Mouse (Mus musculus) heart, embryonic 14.5 days (tissue): Measurements from ENCODE around the gene Prss16. TPM values are rescaled to one million over a fixed set of nuclear protein-coding genes. Genes with fewer than 3 reads are reported as not detected.

Experiments used
- ATAC-seq: fragments of 200-750 bp; cut with Nextera tagmentation; 2 replicates; pipeline ENCODE4 v1.8.0; 2017; ENCODE audit warnings: low read depth, moderate TSS enrichment; ENCODE audit not compliant: insufficient number of reproducible peaks, insufficient read depth, low FRiP score
- H3K27ac ChIP-seq, 2 experiments: fragments of 200-500 bp in 1 of 2; fragments of 300-500 bp in 1 of 2; sonication (generic) in 1 of 2; replicated peaks in 1 of 2; 2 replicates each; pipeline ENCODE4 v1.5.1; 2012 to 2014; ENCODE audit warnings: low read depth in 2 of 2, low read length in 2 of 2, control low read depth in 1 of 2, mild to moderate bottlenecking in 1 of 2, mixed read lengths in 1 of 2; ENCODE audit not compliant: control insufficient read depth in 1 of 2, insufficient read depth in 1 of 2
- H3K27me3 ChIP-seq: fragments of 300-500 bp; sonication (generic); 2 replicates; pipeline ENCODE4 v1.6.1; 2014; ENCODE audit warnings: mild to moderate bottlenecking, low read length, control low read depth; ENCODE audit not compliant: control insufficient read depth, insufficient read depth
- H3K36me3 ChIP-seq: fragments of 300-500 bp; sonication (generic); 2 replicates; pipeline ENCODE4 v1.6.1; 2014; ENCODE audit warnings: mild to moderate bottlenecking, control low read depth, low read length, mixed read lengths; ENCODE audit not compliant: control insufficient read depth, insufficient read depth
- H3K4me1 ChIP-seq, 2 experiments: fragments of 200-500 bp in 1 of 2; fragments of 300-500 bp in 1 of 2; sonication (generic) in 1 of 2; 2 replicates each; pipeline ENCODE4 v1.6.1; 2012 to 2014; ENCODE audit warnings: low read length in 2 of 2, control low read depth in 1 of 2, mixed read lengths in 1 of 2; ENCODE audit not compliant: control insufficient read depth in 2 of 2, insufficient read depth in 2 of 2
- H3K4me2 ChIP-seq: fragments of 300-500 bp; sonication (generic); 2 replicates; pipeline ENCODE4 v1.6.1; 2014; ENCODE audit warnings: mild to moderate bottlenecking, low read length
- H3K4me3 ChIP-seq, 2 experiments: fragments of 200-500 bp in 1 of 2; fragments of 300-500 bp in 1 of 2; sonication (generic) in 1 of 2; 2 replicates each; pipeline ENCODE4 v1.5.1; 2012 to 2014; ENCODE audit warnings: low read length in 2 of 2, mild to moderate bottlenecking in 2 of 2, control low read depth in 1 of 2, low read depth in 1 of 2, moderate library complexity in 1 of 2; ENCODE audit not compliant: control insufficient read depth in 1 of 2, insufficient read depth in 1 of 2
- H3K9ac ChIP-seq: fragments of 300-500 bp; sonication (generic); 2 replicates; pipeline ENCODE4 v1.6.1; 2014; ENCODE audit warnings: mild to moderate bottlenecking, low read length
- H3K9me3 ChIP-seq: fragments of 300-500 bp; sonication (generic); 2 replicates; pipeline ENCODE4 v1.6.1; 2016; ENCODE audit warnings: low read length, control low read depth; ENCODE audit not compliant: control insufficient read depth
- WGBS: fragments of 180-500 bp; shearing (Covaris S2); extraction: QIAGEN DNeasy Blood & Tissue Kit; methylation state at CpG from one replicate; pipeline ENCODE4 v1.1.7; 2014; 5-methylcytosine and 5-hydroxymethylcytosine counted together
- polyA plus RNA-seq: library from polyadenylated mRNA; unstranded; fragments of >200 nt; fragmentation: Nextera tagmentation; extraction: Ambion mirVana; gene quantifications from 2 replicates; pipeline ENCODE4 v1.2.1, GENCODE M21; 2014

Prss16 gene
- polyA plus RNA-seq, 1 experiment from 2014 or later: 0.88 TPM

DNA sequence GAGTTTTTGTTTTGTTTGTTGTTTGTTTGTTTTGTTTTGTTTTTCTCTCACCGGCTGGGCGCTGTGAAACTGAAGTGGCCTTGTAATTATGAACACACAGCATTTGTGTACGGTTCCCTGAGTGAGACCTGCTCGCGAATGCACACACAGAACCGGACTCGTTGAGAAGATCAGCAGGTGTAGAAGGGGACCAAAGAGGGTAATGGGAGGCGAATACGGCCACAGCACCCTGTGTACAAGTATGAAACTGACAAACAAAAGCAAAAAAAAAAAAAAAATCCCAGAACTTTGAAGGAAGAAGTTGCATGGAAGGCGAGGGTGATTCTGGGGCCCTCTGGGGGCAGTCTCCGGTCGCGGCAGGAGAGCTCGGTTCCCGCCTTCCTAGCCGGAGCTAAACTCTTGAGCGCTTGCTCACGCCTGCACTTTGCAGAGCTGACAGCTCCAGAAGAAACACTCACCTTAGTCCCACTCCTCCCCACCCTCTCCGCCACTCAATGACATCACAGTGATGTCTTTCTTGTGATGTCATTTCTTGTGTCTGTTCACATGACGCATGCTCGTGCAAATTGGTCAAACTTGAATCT lies 14.1 kb downstream of the Prss16 start:
- peak overlapping the region; percentile 41 to 49 for H3K4me3 ChIP-seq
- H3K9me3 ChIP-seq: peaks cover 7% of the 10 kb centered on the region; the same call in 1 of the 2 replicates
- peak overlapping the region; percentile 63 for H3K9ac ChIP-seq
- no peak overlapping the region for H3K27ac ChIP-seq
- peaks cover 7 to 18% of the 10 kb centered on the region in 2 experiments; a peak in 3 of 4 replicates for H3K4me1 ChIP-seq
- WGBS: under 1% methylated on average over 21 of the region's 21 CpGs
- peak overlapping the region; percentile 77 for H3K4me2 ChIP-seq
- no peaks in the 10 kb centered on the region for H3K36me3 ChIP-seq
- peaks cover 43% of the 10 kb centered on the region for H3K27me3 ChIP-seq
- peak; percentile 66; the same call in 1 of the 2 replicates for ATAC-seq

DNA sequence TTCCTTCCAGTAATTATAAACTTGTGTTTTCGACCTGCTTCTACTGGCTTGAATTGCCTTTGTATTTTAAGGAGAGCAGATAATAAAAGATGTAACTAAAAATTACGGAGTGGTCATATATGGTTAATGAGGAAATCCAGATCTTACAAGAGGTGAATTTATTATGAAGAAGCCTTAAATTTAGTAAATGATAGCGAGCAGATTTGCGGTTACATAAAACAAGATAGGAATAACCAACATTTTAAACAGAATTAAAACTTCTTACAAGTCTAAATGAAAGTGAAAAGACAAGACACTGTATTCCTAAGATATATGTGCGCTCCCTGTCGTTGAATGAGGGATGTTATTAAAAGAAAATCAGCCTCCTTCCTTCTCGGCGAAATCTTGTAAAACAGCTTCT lies 14.6 kb downstream of the Prss16 start:
- Histone ChIP-seq H3K9ac (peak overlapping the region; percentile 63), H3K4me1 (peaks cover 7 to 18% of the 10 kb centered on the region in 2 experiments; a peak in 3 of 4 replicates), H3K27me3 (peaks cover 37% of the 10 kb centered on the region), H3K4me3 (peak overlapping the region; percentile 41 to 49), H3K9me3 (peaks cover 7% of the 10 kb centered on the region; the same call in 1 of the 2 replicates), H3K4me2 (peak overlapping the region; percentile 77), H3K27ac (no peak overlapping the region), H3K36me3 (no peaks in the 10 kb centered on the region)
- WGBS: 5% methylated on average over 8 of the region's 8 CpGs
- ATAC-seq: no peak

DNA sequence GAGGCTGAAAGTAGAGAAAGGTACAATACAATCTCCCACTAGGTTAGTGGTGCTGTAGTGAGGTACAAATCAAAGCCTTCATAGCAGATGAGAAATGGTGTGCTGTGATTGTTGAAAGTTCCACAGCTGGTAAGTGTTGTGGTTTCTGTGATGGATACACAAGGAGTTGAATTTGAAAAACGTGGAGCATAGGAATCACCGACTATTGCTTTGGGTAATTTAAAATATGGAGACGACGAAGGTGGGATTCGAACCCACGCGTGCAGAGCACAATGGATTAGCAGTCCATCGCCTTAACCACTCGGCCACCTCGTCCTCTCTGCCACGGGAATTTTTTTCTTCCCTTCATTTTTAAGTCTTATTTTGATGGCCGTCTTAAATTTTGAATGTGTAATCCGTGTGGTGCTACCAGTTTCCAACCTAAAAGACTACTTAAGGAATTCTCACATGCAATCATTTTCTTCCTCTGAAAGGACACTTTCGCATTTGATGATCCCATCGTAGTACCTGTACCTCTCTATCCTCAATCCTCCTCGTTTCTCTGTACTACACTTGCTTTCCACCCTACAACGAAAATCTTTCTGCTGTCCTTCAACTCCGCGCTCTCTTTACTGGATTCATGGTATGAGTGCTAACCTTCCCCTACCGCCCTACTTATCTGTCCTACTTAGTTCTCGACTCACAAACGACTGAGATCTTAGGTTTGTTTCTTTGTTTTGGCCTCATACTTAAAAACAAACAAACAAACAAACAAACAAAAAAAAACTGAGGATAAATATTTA lies 15.4 kb downstream of the Prss16 start:
- Histone ChIP-seq H3K9ac (peak overlapping the region; percentile 21; the same call in 1 of the 2 replicates), H3K27ac (no peak overlapping the region; a peak in 1 of 4 replicates), H3K27me3 (peaks cover 30% of the 10 kb centered on the region), H3K9me3 (peaks cover 7% of the 10 kb centered on the region; the same call in 1 of the 2 replicates), H3K4me2 (peak overlapping the region; percentile 77), H3K36me3 (no peaks in the 10 kb centered on the region), H3K4me3 (peak overlapping the region in 1 of 2 experiments; percentile 49; a peak in 3 of 4 replicates), H3K4me1 (peaks cover 7 to 18% of the 10 kb centered on the region in 2 experiments; a peak in 3 of 4 replicates)
- ATAC-seq: no peak
- WGBS: 2% methylated on average over 22 of the region's 22 CpGs

DNA sequence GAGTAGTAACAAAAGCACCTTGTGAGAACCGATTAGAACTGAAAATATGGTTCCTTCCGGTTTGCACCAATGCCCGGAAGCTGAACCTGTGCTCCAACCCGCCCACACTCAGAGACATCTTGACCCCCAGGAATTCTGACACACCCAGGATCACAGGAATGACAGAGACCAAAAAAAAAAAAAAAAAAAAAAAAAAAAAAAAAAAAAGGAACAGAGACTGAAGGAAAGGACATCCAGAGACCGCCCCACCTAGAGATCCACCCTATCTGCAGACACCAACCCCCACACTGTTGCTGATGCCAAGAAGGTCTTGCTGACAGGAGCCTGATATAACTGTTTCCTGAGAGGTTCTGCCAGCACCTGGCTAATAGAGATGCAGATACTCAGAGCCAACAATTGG lies 17.0 kb downstream of the Prss16 start:
- H3K27me3 ChIP-seq: peaks cover 19% of the 10 kb centered on the region
- H3K9ac ChIP-seq: no peak overlapping the region
- peaks cover 7 to 16% of the 10 kb centered on the region in 2 experiments; a peak in 3 of 4 replicates for H3K4me1 ChIP-seq
- no peak for ATAC-seq
- H3K27ac ChIP-seq: no peak overlapping the region
- no peaks in the 10 kb centered on the region for H3K36me3 ChIP-seq
- 74% methylated on average over 5 of the region's 5 CpGs for WGBS
- H3K4me3 ChIP-seq: no peak overlapping the region
- H3K4me2 ChIP-seq: no peak overlapping the region
- H3K9me3 ChIP-seq: peaks cover 7% of the 10 kb centered on the region; the same call in 1 of the 2 replicates

DNA sequence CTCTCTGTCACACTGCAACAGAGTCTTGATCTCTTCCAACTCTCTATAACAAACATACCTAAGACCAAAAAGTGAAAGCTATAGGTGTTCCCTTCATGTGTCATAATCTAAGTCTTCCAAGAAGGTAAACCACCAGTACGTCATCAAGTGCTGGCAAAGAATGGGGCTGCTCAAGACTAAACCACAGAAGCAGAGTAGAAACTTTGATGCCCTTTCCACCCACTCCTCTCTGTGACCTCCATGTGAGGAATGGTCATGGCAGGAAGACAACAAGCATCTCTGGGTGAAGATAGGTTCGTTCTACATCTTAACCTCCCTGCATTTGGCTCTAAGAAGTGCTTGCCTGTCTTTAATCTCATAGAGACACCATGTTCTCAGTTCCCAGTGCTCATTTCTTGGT lies 25.1 kb downstream of the Prss16 start:
- Histone ChIP-seq H3K9ac (no peak overlapping the region), H3K4me1 (peaks cover 3 to 4% of the 10 kb centered on the region in 2 experiments; a peak in 1 of 4 replicates), H3K9me3 (no peaks in the 10 kb centered on the region), H3K4me3 (no peak overlapping the region), H3K27me3 (peaks cover 74% of the 10 kb centered on the region), H3K27ac (no peak overlapping the region), H3K4me2 (no peak overlapping the region), H3K36me3 (no peaks in the 10 kb centered on the region)
- WGBS: 81% methylated on average over 2 of the region's 2 CpGs
- no peak for ATAC-seq

DNA sequence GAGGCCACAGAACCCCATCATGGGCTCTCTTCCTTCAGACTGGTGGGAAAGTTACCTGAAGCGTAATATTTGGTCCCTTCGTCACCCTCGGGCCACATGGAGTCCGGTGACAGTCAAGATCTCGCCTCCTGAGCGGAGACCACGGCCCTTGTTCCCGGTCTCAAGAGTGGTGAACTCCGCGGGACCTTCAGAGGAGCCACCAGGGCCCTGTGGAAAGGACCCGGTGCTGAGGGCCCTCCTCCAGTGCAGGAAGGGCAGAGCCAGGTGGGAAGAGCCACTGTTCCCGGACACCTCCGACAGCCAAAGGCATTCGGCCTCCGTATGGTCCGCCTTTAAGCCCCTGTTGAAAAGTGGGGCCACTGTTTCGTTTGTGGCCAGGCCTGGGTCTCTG lies 27.7 kb downstream of the Prss16 start:
- no peaks in the 10 kb centered on the region for H3K36me3 ChIP-seq
- peak overlapping the region; percentile 95 for H3K4me2 ChIP-seq
- peaks cover 68% of the 10 kb centered on the region for H3K27me3 ChIP-seq
- no peak overlapping the region for H3K27ac ChIP-seq
- peaks cover 3 to 4% of the 10 kb centered on the region in 2 experiments; a peak in 1 of 4 replicates for H3K4me1 ChIP-seq
- H3K9me3 ChIP-seq: no peaks in the 10 kb centered on the region
- peak overlapping the region; percentile 42 to 54 for H3K4me3 ChIP-seq
- H3K9ac ChIP-seq: peak overlapping the region; percentile 76
- no peak for ATAC-seq
- 8% methylated on average over 17 of the region's 17 CpGs for WGBS

DNA sequence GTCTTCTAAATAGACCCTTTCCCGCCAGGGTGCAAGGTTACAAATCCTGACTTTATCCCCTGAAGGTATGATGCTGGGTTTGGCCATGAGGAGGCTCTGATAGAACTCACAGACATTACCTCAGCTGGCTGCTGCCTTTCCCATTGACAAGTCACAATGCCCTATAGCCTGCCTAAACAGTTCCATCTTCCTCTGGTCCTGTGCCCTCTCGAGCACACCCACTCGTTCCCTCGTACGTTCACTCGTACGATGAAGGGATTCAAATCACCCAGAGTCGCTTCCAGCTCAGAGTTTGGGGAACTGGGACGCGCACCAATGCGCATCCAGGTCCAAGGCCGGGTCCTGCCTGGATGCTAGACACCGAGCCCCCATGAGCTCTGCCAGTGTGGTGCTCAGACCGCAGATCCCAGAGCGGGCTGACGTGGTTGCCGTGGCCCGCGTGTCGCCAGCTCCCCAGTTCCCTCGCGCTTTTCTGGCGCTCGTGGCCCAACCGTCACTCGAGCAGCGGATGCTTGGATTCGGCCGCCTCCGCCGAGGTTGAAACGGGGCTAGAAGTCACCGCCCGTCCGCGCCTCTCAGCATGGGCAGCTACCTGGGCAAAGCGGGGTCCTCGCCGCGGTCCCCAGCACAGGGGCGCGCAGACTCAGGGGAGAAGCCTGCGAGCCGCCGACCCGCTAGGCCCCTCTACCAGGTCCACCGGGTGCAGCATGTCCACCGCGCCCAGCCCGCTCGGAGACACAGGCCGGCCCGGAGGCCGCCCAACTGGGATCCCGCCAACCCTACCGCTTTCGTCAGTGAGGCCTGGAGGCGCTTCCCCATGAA lies 28.4 kb downstream of the Prss16 start, which contains the start of gene Pom121l2:
Gene Pom121l2, plus strand, starts transcription at position 214 of the 822 bp plus-strand sequence.
- under 1% methylated on average over 58 of the region's 58 CpGs for WGBS
- Histone ChIP-seq H3K4me1 (peaks cover 3 to 4% of the 10 kb centered on the region in 2 experiments; a peak in 1 of 4 replicates), H3K9me3 (no peaks in the 10 kb centered on the region), H3K4me2 (peak within 1 kb of the TSS; percentile 95), H3K27me3 (peaks cover 63% of the 10 kb centered on the region), H3K27ac (no peak within 1 kb of the TSS), H3K4me3 (peak within 1 kb of the TSS; percentile 42 to 54), H3K9ac (peak within 1 kb of the TSS; percentile 76), H3K36me3 (no peaks in the 10 kb centered on the region)
- ATAC-seq: 0 out of 2 replicates have a peak, but pooled peaks have one; percentile 47
